Mouse (Mus musculus) lung, embryonic 14.5 days (tissue): ENCODE results near the gene Popdc2. TPM values are rescaled to one million over a fixed set of nuclear protein-coding genes. Genes with fewer than 3 reads are reported as not detected.

Experiments used
- ATAC-seq: fragments of 200-750 bp; cut with Nextera tagmentation; 2 replicates; pipeline ENCODE4 v1.8.0; 2017; ENCODE audit warnings: mild to moderate bottlenecking, moderate TSS enrichment, moderate library complexity; ENCODE audit not compliant: insufficient read depth
- DNase-seq: peaks from one replicate; pipeline ENCODE4 v3.0.0-alpha.2; 2015
- H3K27ac ChIP-seq: fragments of 300-500 bp; sonication (generic); 2 replicates; pipeline ENCODE4 v1.5.1; 2014; ENCODE audit warnings: low read depth, mild to moderate bottlenecking, moderate library complexity
- H3K27me3 ChIP-seq: fragments of 300-500 bp; sonication (generic); 2 replicates; pipeline ENCODE4 v1.6.1; 2014; ENCODE audit warnings: low read length, control low read depth; ENCODE audit not compliant: insufficient read depth
- H3K36me3 ChIP-seq: fragments of 300-500 bp; sonication (generic); 2 replicates; pipeline ENCODE4 v1.6.1; 2014; ENCODE audit warnings: control low read depth; ENCODE audit not compliant: insufficient read depth
- H3K4me1 ChIP-seq: fragments of 300-500 bp; sonication (generic); 2 replicates; pipeline ENCODE4 v1.6.1; 2014; ENCODE audit warnings: antibody characterized with exemption, control low read depth; ENCODE audit not compliant: insufficient read depth
- H3K4me2 ChIP-seq: fragments of 300-500 bp; sonication (generic); 2 replicates; pipeline ENCODE4 v1.6.1; 2014; ENCODE audit warnings: mild to moderate bottlenecking
- H3K4me3 ChIP-seq: fragments of 300-500 bp; sonication (generic); 2 replicates; pipeline ENCODE4 v1.5.1; 2014; ENCODE audit warnings: low read depth, low read length
- H3K9ac ChIP-seq: fragments of 300-500 bp; sonication (generic); 2 replicates; pipeline ENCODE4 v1.6.1; 2014
- H3K9me3 ChIP-seq: fragments of 300-500 bp; sonication (generic); 2 replicates; pipeline ENCODE4 v1.6.1; 2016; ENCODE audit warnings: low read depth, low read length, control low read depth
- CTCF ChIP-seq: IDR thresholded peaks from 2 replicates; pipeline ENCODE4 v1.5.1; 2016; ENCODE audit warnings: antibody characterized with exemption, low read depth
- WGBS: fragments of 180-500 bp; shearing (Covaris S2); extraction: QIAGEN DNeasy Blood & Tissue Kit; methylation state at CpG from one replicate; pipeline ENCODE4 v1.1.7; 2014; 5-methylcytosine and 5-hydroxymethylcytosine counted together
- polyA plus RNA-seq: library from polyadenylated mRNA; unstranded; fragments of >200 nt; fragmentation: Nextera tagmentation; extraction: Ambion mirVana; gene quantifications from 2 replicates; pipeline ENCODE4 v1.2.1, GENCODE M21; 2014

Popdc2 gene
- polyA plus RNA-seq, 1 experiment from 2014 or later = 1.0 TPM

GRCm38 (mm10) chr16:38348217-38348761 is 13.7 kb upstream of the Popdc2 start:
- Histone ChIP-seq H3K9ac (no peak overlapping the region), H3K4me3 (no peak overlapping the region), H3K36me3 (peaks cover 27% of the 10 kb centered on the region), H3K4me2 (peak overlapping the region; percentile 75), H3K9me3 (no peaks in the 10 kb centered on the region), H3K4me1 (no peaks in the 10 kb centered on the region; the same call in 1 of the 2 replicates), H3K27me3 (no peaks in the 10 kb centered on the region), H3K27ac (no peak overlapping the region)
- DNase-seq (no peak), ATAC-seq (no peak)
- TF ChIP-seq CTCF = no peak
- WGBS = 72% methylated on average over 9 of the region's 9 CpGs

GRCm38 (mm10) chr16:38349881-38350280 is 12.1 kb upstream of the Popdc2 start:
- Histone ChIP-seq H3K9me3 (no peaks in the 10 kb centered on the region), H3K9ac (no peak overlapping the region), H3K4me1 (no peaks in the 10 kb centered on the region; the same call in 1 of the 2 replicates), H3K4me3 (no peak overlapping the region), H3K36me3 (peaks cover 33% of the 10 kb centered on the region), H3K27ac (no peak overlapping the region), H3K4me2 (no peak overlapping the region), H3K27me3 (no peaks in the 10 kb centered on the region)
- 85% methylated on average over 2 of the region's 2 CpGs for WGBS
- no peak for TF ChIP-seq CTCF
- ATAC-seq = no peak
- no peak for DNase-seq

- ATAC-seq = peak; percentile 65
- H3K9ac ChIP-seq = no peak overlapping the region
- WGBS = 27% methylated on average over 7 of the region's 7 CpGs
Observed at GRCm38 (mm10) chr16:38350361-38350855, 11.6 kb upstream of the Popdc2 start.

GRCm38 (mm10) chr16:38350939-38351338 is 11.1 kb upstream of the Popdc2 start:
- TF ChIP-seq CTCF = no peak
- Histone ChIP-seq H3K4me2 (no peak overlapping the region), H3K9ac (no peak overlapping the region), H3K9me3 (no peaks in the 10 kb centered on the region), H3K27ac (no peak overlapping the region), H3K27me3 (no peaks in the 10 kb centered on the region), H3K36me3 (peaks cover 33% of the 10 kb centered on the region), H3K4me1 (no peaks in the 10 kb centered on the region; the same call in 1 of the 2 replicates), H3K4me3 (no peak overlapping the region)
- ATAC-seq (no peak), DNase-seq (no peak)
- 37% methylated on average over 6 of the region's 6 CpGs for WGBS

More at GRCm38 (mm10) chr16:38350361-38350855, 11.6 kb upstream of the Popdc2 start:
- Histone ChIP-seq H3K4me2 (no peak overlapping the region), H3K4me1 (no peaks in the 10 kb centered on the region; the same call in 1 of the 2 replicates), H3K36me3 (peaks cover 33% of the 10 kb centered on the region), H3K27ac (0 out of 2 replicates have a peak overlapping the region, but pooled peaks have one; percentile 32), H3K27me3 (no peaks in the 10 kb centered on the region), H3K9me3 (no peaks in the 10 kb centered on the region), H3K4me3 (no peak overlapping the region)
- DNase-seq = peak; percentile 79
- no peak for TF ChIP-seq CTCF

- H3K27me3 ChIP-seq = no peaks in the 10 kb centered on the region
- H3K4me2 ChIP-seq = no peak overlapping the region
- WGBS = 66% methylated on average over 7 of the region's 7 CpGs
- no peak overlapping the region for H3K9ac ChIP-seq
- no peak for TF ChIP-seq CTCF
- no peaks in the 10 kb centered on the region; the same call in 1 of the 2 replicates for H3K4me1 ChIP-seq
- H3K9me3 ChIP-seq = no peaks in the 10 kb centered on the region
- H3K4me3 ChIP-seq = no peak overlapping the region
- H3K27ac ChIP-seq = no peak overlapping the region
- ATAC-seq (no peak), DNase-seq (no peak)
- H3K36me3 ChIP-seq = peaks cover 37% of the 10 kb centered on the region
Observed at GRCm38 (mm10) chr16:38352031-38352430, 10.0 kb upstream of the Popdc2 start.

- DNase-seq (no peak), ATAC-seq (no peak)
- Histone ChIP-seq H3K4me3 (no peak overlapping the region), H3K27ac (no peak overlapping the region), H3K4me1 (no peaks in the 10 kb centered on the region; the same call in 1 of the 2 replicates), H3K9ac (no peak overlapping the region), H3K27me3 (no peaks in the 10 kb centered on the region), H3K9me3 (no peaks in the 10 kb centered on the region), H3K36me3 (peaks cover 37% of the 10 kb centered on the region), H3K4me2 (no peak overlapping the region)
- TF ChIP-seq CTCF = no peak
Observed at GRCm38 (mm10) chr16:38352851-38353250, 9.2 kb upstream of the Popdc2 start.

GRCm38 (mm10) chr16:38353642-38354041 is 8.4 kb upstream of the Popdc2 start:
- no peak for DNase-seq
- WGBS = 86% methylated on average over 2 of the region's 2 CpGs
- Histone ChIP-seq H3K27ac (no peak overlapping the region), H3K4me1 (no peaks in the 10 kb centered on the region), H3K9ac (no peak overlapping the region), H3K36me3 (peaks cover 37% of the 10 kb centered on the region), H3K4me2 (no peak overlapping the region), H3K9me3 (no peaks in the 10 kb centered on the region), H3K27me3 (no peaks in the 10 kb centered on the region), H3K4me3 (no peak overlapping the region)
- TF ChIP-seq CTCF = no peak
- ATAC-seq = no peak
